Mouse (Mus musculus): ENCODE measurements at regions not wholly inside any gene's neighbourhood (a gene's known extent, or its start where the extent isn't known, plus 50 kb on each side); places are given as distances from the start of the nearest gene placed in this dataset.

GRCm38 (mm10) chr1:90283912-90284636 is 80.3 kb downstream of the Ackr3 start:
- WGBS, result 64% methylated on average over 6 of the region's 6 CpGs
- no peak for ATAC-seq (ENCODE audit: low FRiP score, low TSS enrichment)
- Histone ChIP-seq H3K9ac (ENCODE audit: low read depth, low read length) (no peak overlapping the region), H3K4me1 (ENCODE audit: control insufficient read depth, insufficient read depth, low read length) (peaks cover 19% of the 10 kb centered on the region), H3K4me3 (ENCODE audit: low read length) (no peak overlapping the region), H3K9me3 (ENCODE audit: control insufficient read depth, low read length) (no peaks in the 10 kb centered on the region), H3K36me3 (ENCODE audit: control insufficient read depth, insufficient read depth, low read length) (no peaks in the 10 kb centered on the region), H3K4me2 (replicated peaks; ENCODE audit: low read depth, low read length) (no peak overlapping the region), H3K27ac (ENCODE audit: low read depth, low read length) (no peak overlapping the region), H3K27me3 (ENCODE audit: control insufficient read depth, insufficient read depth, low read length) (no peaks in the 10 kb centered on the region; the same call in 1 of the 2 replicates)

- no peak overlapping the region for H3K4me3 ChIP-seq (ENCODE audit: low read length)
- H3K27ac ChIP-seq (ENCODE audit: low read depth, low read length), result no peak overlapping the region
- H3K4me2 ChIP-seq (replicated peaks; ENCODE audit: low read depth, low read length), result no peak overlapping the region
- no peak overlapping the region for H3K9ac ChIP-seq (ENCODE audit: low read depth, low read length)
- peaks cover 27% of the 10 kb centered on the region for H3K4me1 ChIP-seq (ENCODE audit: control insufficient read depth, insufficient read depth, low read length)
- no peaks in the 10 kb centered on the region; the same call in 1 of the 2 replicates for H3K27me3 ChIP-seq (ENCODE audit: control insufficient read depth, insufficient read depth, low read length)
- WGBS, result 83% methylated on average over 4 of the region's 4 CpGs
- H3K9me3 ChIP-seq (ENCODE audit: control insufficient read depth, low read length), result no peaks in the 10 kb centered on the region
- no peak for ATAC-seq (ENCODE audit: low FRiP score, low TSS enrichment)
- no peaks in the 10 kb centered on the region for H3K36me3 ChIP-seq (ENCODE audit: control insufficient read depth, insufficient read depth, low read length)
These were observed 81.5 kb downstream of the Ackr3 start for GRCm38 (mm10) chr1:90285318-90285717.

DNA sequence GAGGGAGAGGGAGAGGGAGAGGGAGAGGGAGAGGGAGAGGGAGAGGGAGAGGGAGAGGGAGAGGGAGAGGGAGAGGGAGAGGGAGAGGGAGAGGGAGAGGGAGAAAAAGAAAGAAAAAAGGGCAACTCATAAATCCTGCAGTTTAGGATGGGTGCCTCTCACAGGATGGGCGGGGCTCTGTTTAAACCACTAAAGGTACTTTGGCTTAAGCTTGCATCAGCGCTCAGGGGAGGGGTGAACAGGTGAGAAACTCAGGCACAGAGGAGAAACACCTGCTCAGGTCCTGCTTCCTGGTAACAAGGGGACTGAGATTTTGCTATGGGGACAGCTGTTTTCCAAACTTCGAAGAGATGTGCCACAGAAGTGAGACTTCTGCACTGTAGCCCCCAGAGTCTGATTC is 83.5 kb downstream of the Ackr3 start:
- Histone ChIP-seq H3K4me3 (ENCODE audit: low read length) (no peak overlapping the region), H3K9me3 (ENCODE audit: control insufficient read depth, low read length) (no peaks in the 10 kb centered on the region), H3K4me2 (replicated peaks; ENCODE audit: low read depth, low read length) (no peak overlapping the region), H3K36me3 (ENCODE audit: control insufficient read depth, insufficient read depth, low read length) (no peaks in the 10 kb centered on the region), H3K27me3 (ENCODE audit: control insufficient read depth, insufficient read depth, low read length) (no peaks in the 10 kb centered on the region), H3K27ac (ENCODE audit: low read depth, low read length) (no peak overlapping the region), H3K9ac (ENCODE audit: low read depth, low read length) (no peak overlapping the region), H3K4me1 (ENCODE audit: control insufficient read depth, insufficient read depth, low read length) (peaks cover 27% of the 10 kb centered on the region)
- ATAC-seq (ENCODE audit: low FRiP score, low TSS enrichment), result no peak
- 80% methylated on average over 3 of the region's 3 CpGs for WGBS

GRCm38 (mm10) chr1:90288892-90289731 is 85.3 kb downstream of the Ackr3 start:
- Histone ChIP-seq H3K27me3 (ENCODE audit: control insufficient read depth, insufficient read depth, low read length) (no peaks in the 10 kb centered on the region), H3K9ac (ENCODE audit: low read depth, low read length) (no peak overlapping the region), H3K27ac (ENCODE audit: low read depth, low read length) (no peak overlapping the region), H3K4me2 (replicated peaks; ENCODE audit: low read depth, low read length) (no peak overlapping the region), H3K4me3 (ENCODE audit: low read length) (no peak overlapping the region), H3K36me3 (ENCODE audit: control insufficient read depth, insufficient read depth, low read length) (no peaks in the 10 kb centered on the region), H3K9me3 (ENCODE audit: control insufficient read depth, low read length) (no peaks in the 10 kb centered on the region), H3K4me1 (ENCODE audit: control insufficient read depth, insufficient read depth, low read length) (peaks cover 14% of the 10 kb centered on the region)
- WGBS, result 61% methylated on average over 8 of the region's 8 CpGs
- 0 out of 2 replicates have a peak, but pooled peaks have one; percentile 58 for ATAC-seq (ENCODE audit: low FRiP score, low TSS enrichment)

GRCm38 (mm10) chr1:90289732-90290215 is 86.0 kb downstream of the Ackr3 start:
- no peak for ATAC-seq (ENCODE audit: low FRiP score, low TSS enrichment)
- H3K27me3 ChIP-seq (ENCODE audit: control insufficient read depth, insufficient read depth, low read length), result no peaks in the 10 kb centered on the region
- no peak overlapping the region for H3K27ac ChIP-seq (ENCODE audit: low read depth, low read length)
- H3K4me1 ChIP-seq (ENCODE audit: control insufficient read depth, insufficient read depth, low read length), result peaks cover 14% of the 10 kb centered on the region
- 41% methylated on average over 6 of the region's 6 CpGs for WGBS
- no peak overlapping the region for H3K4me3 ChIP-seq (ENCODE audit: low read length)
- H3K9ac ChIP-seq (ENCODE audit: low read depth, low read length), result no peak overlapping the region
- no peaks in the 10 kb centered on the region for H3K9me3 ChIP-seq (ENCODE audit: control insufficient read depth, low read length)
- H3K36me3 ChIP-seq (ENCODE audit: control insufficient read depth, insufficient read depth, low read length), result no peaks in the 10 kb centered on the region
- H3K4me2 ChIP-seq (replicated peaks; ENCODE audit: low read depth, low read length), result no peak overlapping the region

GRCm38 (mm10) chr1:90290428-90291197 is 86.8 kb downstream of the Ackr3 start:
- Histone ChIP-seq H3K4me3 (ENCODE audit: low read length) (no peak overlapping the region), H3K4me2 (replicated peaks; ENCODE audit: low read depth, low read length) (no peak overlapping the region), H3K9ac (ENCODE audit: low read depth, low read length) (no peak overlapping the region), H3K27me3 (ENCODE audit: control insufficient read depth, insufficient read depth, low read length) (no peaks in the 10 kb centered on the region), H3K27ac (ENCODE audit: low read depth, low read length) (no peak overlapping the region), H3K9me3 (ENCODE audit: control insufficient read depth, low read length) (no peaks in the 10 kb centered on the region), H3K4me1 (ENCODE audit: control insufficient read depth, insufficient read depth, low read length) (peaks cover 14% of the 10 kb centered on the region), H3K36me3 (ENCODE audit: control insufficient read depth, insufficient read depth, low read length) (no peaks in the 10 kb centered on the region)
- no peak for ATAC-seq (ENCODE audit: low FRiP score, low TSS enrichment)
- WGBS, result 61% methylated on average over 7 of the region's 7 CpGs

DNA sequence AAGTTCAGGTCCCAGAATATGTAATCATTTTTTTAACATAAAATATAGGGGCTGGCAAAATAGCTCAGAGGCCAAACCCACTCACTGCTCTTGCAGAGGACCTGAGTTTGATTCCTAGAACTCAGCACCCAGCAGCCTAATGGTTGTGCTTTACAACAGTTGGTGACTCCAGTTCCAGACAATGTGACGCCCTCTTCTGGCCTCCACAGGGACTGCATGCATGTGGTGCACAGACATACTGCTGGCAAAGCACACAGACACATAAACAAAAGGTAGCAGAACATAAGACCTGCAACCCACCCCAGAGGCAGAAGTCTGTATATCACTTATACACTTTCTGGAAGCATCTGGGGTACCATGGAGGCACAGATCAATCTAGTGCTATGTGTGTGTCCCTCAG is 87.5 kb downstream of the Ackr3 start:
- H3K36me3 ChIP-seq (ENCODE audit: control insufficient read depth, insufficient read depth, low read length), result no peaks in the 10 kb centered on the region
- no peaks in the 10 kb centered on the region for H3K9me3 ChIP-seq (ENCODE audit: control insufficient read depth, low read length)
- no peak overlapping the region for H3K9ac ChIP-seq (ENCODE audit: low read depth, low read length)
- peaks cover 14% of the 10 kb centered on the region for H3K4me1 ChIP-seq (ENCODE audit: control insufficient read depth, insufficient read depth, low read length)
- ATAC-seq (ENCODE audit: low FRiP score, low TSS enrichment), result no peak
- no peak overlapping the region for H3K27ac ChIP-seq (ENCODE audit: low read depth, low read length)
- H3K27me3 ChIP-seq (ENCODE audit: control insufficient read depth, insufficient read depth, low read length), result no peaks in the 10 kb centered on the region
- WGBS, result 82% methylated on average over 1 of the region's 1 CpGs
- H3K4me2 ChIP-seq (replicated peaks; ENCODE audit: low read depth, low read length), result no peak overlapping the region
- H3K4me3 ChIP-seq (ENCODE audit: low read length), result no peak overlapping the region

DNA sequence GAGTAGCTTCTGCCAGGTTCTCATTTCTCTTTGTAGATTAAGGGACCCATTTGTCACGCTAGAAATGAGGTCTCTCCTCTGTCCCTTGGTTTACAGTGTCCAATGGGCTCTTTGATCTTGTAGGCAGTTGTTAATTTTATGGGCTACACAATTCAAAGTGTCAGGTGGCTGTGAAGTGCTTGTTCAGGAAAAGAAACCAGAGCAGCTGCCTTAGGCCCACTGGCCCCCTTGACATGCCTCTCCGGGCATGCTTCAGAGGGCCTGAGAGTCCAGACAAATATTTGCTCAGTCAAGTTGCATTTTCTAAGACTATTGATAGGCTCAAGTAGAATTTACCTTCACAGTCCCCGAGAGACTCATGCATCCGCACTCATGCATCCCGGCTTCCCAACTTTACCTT is 94.0 kb downstream of the Ackr3 start:
- 10% methylated on average over 5 of the region's 5 CpGs for WGBS
- no peak overlapping the region for H3K9ac ChIP-seq (ENCODE audit: low read depth, low read length)
- no peak overlapping the region for H3K4me2 ChIP-seq (replicated peaks; ENCODE audit: low read depth, low read length)
- H3K4me1 ChIP-seq (ENCODE audit: control insufficient read depth, insufficient read depth, low read length), result peaks cover 3% of the 10 kb centered on the region; the same call in 1 of the 2 replicates
- no peak overlapping the region for H3K4me3 ChIP-seq (ENCODE audit: low read length)
- no peaks in the 10 kb centered on the region for H3K36me3 ChIP-seq (ENCODE audit: control insufficient read depth, insufficient read depth, low read length)
- H3K9me3 ChIP-seq (ENCODE audit: control insufficient read depth, low read length), result no peaks in the 10 kb centered on the region
- H3K27me3 ChIP-seq (ENCODE audit: control insufficient read depth, insufficient read depth, low read length), result no peaks in the 10 kb centered on the region
- no peak overlapping the region for H3K27ac ChIP-seq (ENCODE audit: low read depth, low read length)
- peak; percentile 88 for ATAC-seq (ENCODE audit: low FRiP score, low TSS enrichment)
